In genomic region chr17:67980573-67980972, GRCm38 (mm10) we compare ENCODE assay signal across 26 mouse cellular contexts. TPM values are rescaled to one million over a fixed set of nuclear protein-coding genes. Genes with fewer than 3 reads are reported as not detected.
"Had no signal": no experiment of that assay in that cellular context is flagged by ENCODE, and none has a peak within 500 bp of the region (broad histone marks: within the 10 kb centered on the region; RNA-seq: fewer than 3 reads in every experiment).

No protein-coding gene starts in this region.

- H3K4me1 ChIP-seq: liver, embryonic 15.5 days had no signal

- H3K27me3 ChIP-seq: heart, embryonic 12.5 days; hindbrain, embryonic 12.5 days; intestine, embryonic 15.5 days; kidney, embryonic 15.5 days; limb, embryonic 13.5 days; limb, embryonic 15.5 days; liver, embryonic 13.5 days; liver, embryonic 15.5 days had no signal

- H3K36me3 ChIP-seq: heart, embryonic 10.5 days; heart, embryonic 12.5 days; hindbrain, embryonic 10.5 days; hindbrain, embryonic 12.5 days; intestine, embryonic 15.5 days; kidney, embryonic 15.5 days; limb, embryonic 13.5 days; limb, embryonic 15.5 days; liver, embryonic 13.5 days; liver, embryonic 15.5 days had no signal

- H3K4me3 ChIP-seq: gastrocnemius, adult 2 months; heart, embryonic 10.5 days; heart, embryonic 12.5 days; hindbrain, embryonic 10.5 days; hindbrain, embryonic 12.5 days; intestine, embryonic 15.5 days; kidney, embryonic 15.5 days; limb, embryonic 13.5 days; limb, embryonic 15.5 days; liver, embryonic 13.5 days; liver, embryonic 15.5 days had no signal

- H3K4me2 ChIP-seq: heart, embryonic 12.5 days; hindbrain, embryonic 12.5 days; hindbrain, embryonic 14.5 days; intestine, embryonic 15.5 days; kidney, embryonic 15.5 days; limb, embryonic 13.5 days; limb, embryonic 15.5 days; liver, embryonic 13.5 days; liver, embryonic 15.5 days had no signal

- DNase-seq: gastrocnemius, adult 2 months; gastrocnemius, postnatal 14 days; gastrocnemius, postnatal 36 days; heart, adult 18-20 months; heart, postnatal 10 days; heart, postnatal 4 days; kidney, adult 18-20 months; kidney, adult 9 months; kidney, postnatal 14 days; kidney, postnatal 36 days; layer of hippocampus, adult 9-11 months; layer of hippocampus, postnatal 36 days; left cerebral cortex, postnatal 4 days; liver, embryonic 13.5 days had no signal

- H3K27ac ChIP-seq: gastrocnemius, adult 2 months; heart, embryonic 10.5 days; hindbrain, embryonic 10.5 days; hindbrain, embryonic 12.5 days; hindbrain, embryonic 14.5 days; intestine, embryonic 15.5 days; kidney, embryonic 15.5 days; kidney, postnatal 0 days; limb, embryonic 13.5 days; limb, embryonic 15.5 days; liver, embryonic 13.5 days; liver, embryonic 15.5 days had no signal

RNA-seq across cellular contexts. Expression of gene Arhgap28, which starts 23.3 kb away (rescaled TPM):
- polyA plus RNA-seq: inflammation-experienced regulatory T-cells, adult 6 months had no signal
